Mouse (Mus musculus): ENCODE results near the gene Padi3.

DNA sequence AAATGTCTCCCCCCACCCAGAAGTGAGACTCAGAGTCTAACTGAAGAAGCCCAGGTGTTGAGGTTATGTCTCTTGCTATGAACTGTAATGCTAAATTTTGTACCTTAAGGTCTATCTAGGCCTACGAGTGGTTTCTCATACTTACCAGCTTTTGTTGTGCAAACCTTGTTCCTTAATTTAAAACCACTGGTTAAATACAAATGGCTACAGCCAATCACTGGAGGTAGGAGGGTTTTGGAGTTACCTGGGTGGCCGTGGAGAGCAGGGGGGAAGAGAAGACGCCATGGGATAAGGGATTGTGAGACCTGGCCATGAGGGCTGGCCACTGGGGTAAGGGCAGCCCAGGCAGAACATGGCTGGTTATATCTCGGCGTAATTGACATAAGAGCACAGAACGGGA is 22.2 kb downstream of the Padi3 start:
- TF ChIP-seq CTCF (IDR thresholded peaks at IDR 0.05; ENCODE audit: extremely low read depth, insufficient read depth, insufficient read length, insufficient replicate concordance) (no peak), POLR2A (IDR thresholded peaks at IDR 0.05; ENCODE audit: low read depth, low read length) (no peak)

Data from spleen, adult 2 months (tissue).